Mouse (Mus musculus): ENCODE data around the gene Kiz.

The Kiz gene

DNA sequence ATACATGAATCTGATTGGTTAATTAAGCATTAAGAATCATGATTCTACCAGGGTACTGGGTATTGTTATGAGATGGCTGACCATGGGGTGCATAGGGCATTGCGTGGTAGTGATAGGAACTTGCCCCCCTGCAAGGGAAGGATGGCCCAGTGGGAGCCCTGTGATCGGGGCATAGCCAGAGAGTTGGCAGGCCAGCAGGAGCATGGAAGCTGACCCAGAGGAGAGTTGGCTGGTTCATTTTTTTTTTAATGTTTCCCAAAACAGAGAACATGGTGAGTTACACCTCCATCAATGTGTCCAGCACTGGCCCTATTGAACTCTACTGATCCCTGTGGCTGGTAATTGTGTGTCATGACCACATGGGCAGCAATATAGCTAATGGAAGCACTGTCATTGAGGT is 127.1 kb downstream of the Kiz start:
- DNase-seq (ENCODE audit: low spot score): no peak

DNA sequence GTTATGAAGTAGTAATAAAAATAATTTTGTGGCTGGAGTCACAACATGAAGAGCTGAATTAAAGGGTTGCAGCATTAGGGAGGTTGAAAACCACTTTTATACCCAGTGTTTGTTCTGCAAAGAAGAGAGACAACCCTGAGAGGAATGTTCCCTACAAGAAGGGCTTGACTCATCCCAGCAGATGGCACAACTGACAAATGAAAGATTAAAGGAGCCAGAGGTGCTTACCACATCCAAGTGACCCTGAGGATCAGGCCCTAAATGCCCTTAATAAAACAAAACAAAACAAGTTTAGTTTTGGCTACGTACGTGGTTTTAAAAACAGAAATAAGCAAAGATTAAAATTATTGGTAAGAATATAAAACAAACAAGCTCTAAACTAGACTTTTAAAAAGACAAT is 129.2 kb downstream of the Kiz start:
- DNase-seq (ENCODE audit: low spot score): no peak

DNA sequence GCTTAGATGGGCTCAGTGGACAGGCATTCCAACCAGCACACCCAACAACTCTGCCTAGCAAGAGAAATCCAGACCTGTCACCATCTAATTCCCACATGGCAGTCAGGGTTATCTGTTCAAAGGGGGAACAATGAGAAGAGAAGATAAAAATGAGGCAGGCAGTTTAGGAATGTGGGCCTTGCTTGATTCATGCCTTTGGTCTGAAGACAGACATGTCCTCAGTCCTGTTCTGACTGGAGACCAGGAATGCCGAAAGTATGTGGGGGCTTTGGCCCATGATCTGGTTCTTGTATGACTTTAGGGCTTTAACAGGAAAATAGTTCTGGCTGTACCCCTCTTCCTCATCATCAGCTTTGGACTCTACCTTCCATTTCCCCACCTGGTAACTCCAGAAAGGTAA is 130.1 kb downstream of the Kiz start:
- no peak for DNase-seq (ENCODE audit: low spot score)

DNA sequence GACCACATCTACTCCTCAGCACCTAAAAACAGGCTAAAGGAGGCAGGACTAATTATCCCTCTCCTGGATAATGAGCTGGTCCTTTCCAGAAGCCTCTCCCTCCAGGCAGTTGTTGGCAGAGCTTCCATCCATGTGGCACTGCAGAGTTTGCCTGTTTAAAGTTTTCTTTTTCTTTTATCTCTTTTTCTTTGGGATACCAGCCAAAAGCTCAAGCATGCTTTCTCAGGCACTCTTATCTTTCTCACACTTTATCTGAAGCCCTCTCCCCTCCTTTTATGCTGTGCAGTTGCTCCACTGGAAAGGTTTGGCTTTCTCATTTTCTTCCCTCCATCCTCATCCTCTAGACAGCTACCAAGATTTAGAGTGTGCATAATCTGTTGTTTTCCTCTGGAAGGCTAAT is 130.8 kb downstream of the Kiz start:
- DNase-seq (ENCODE audit: low spot score): no peak

DNA sequence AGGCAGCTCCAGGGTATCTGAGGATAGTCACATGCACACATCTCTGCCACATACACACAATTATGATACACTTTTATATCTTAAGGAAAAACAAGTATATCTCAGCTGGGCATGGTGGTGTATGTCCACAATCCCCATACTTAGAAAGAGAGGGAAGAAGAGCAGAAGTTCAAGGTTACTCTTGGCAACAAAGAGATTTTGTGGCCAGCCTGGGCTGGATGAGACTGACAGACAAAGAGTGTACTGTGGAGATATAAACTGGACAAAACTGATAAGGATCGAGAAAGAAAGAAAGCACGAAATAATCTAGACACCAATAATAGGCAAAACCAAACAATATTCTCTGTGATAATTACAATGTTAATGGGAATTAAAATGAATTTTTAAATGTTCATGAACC is 151.6 kb downstream of the Kiz start:
- no peak for DNase-seq (ENCODE audit: low spot score)

DNA sequence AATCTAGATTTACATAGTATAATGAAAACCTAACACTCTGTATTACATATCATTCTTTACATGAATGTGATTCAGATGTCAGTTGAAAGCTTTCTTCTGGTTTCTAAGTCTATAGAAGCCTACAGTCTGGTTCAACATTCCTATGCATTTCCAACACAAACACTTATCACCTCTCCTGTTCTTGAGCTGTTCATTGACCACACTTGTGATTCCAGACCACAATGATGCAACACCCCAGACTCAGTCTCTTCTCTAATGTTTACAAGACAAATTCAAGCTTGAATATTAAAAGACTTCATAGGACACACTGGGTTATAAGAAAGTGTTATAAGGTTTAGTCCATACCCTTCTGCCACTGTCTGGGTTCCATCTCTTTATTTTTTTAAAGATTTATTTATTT is 153.4 kb downstream of the Kiz start:
- no peak for DNase-seq (ENCODE audit: low spot score)

DNA sequence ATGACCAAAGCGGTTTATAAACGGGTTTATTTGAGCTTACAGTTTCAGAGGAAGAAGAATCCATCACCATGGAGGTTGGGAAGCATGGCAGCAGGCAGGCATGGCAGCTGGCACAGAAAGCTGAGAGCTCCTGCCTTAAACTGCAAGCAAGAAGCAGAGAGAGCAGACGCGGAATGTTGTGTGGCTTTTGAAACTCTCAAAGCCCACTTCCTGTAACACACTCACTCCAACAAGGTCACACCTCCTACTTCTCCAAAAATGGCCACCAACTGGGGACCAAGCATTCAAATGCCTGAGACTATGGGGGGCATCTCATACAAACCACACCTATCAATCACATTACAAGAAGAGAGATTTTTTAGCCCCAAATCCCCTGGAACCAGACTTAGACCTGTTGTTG is 154.5 kb downstream of the Kiz start:
- no peak for DNase-seq (ENCODE audit: low spot score)

DNA sequence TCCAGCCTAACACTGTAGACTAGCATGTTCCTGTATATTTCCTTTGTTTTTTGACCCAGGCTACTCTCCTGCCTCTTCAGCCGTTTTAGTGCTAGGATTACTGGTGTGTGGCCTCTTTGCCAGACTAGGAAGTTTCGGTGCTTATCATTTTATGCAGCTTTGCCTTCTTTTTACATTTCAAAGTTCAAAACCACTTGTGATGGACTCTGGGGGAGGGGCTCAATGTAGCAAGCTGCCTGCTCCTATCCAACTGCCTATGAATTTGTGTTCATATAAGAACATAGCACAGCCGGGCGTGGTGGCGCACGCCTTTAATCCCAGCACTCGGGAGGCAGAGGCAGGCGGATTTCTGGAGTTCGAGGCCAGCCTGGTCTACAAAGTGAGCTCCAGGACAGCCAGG is 155.3 kb downstream of the Kiz start:
- no peak for DNase-seq (ENCODE audit: low spot score)

DNA sequence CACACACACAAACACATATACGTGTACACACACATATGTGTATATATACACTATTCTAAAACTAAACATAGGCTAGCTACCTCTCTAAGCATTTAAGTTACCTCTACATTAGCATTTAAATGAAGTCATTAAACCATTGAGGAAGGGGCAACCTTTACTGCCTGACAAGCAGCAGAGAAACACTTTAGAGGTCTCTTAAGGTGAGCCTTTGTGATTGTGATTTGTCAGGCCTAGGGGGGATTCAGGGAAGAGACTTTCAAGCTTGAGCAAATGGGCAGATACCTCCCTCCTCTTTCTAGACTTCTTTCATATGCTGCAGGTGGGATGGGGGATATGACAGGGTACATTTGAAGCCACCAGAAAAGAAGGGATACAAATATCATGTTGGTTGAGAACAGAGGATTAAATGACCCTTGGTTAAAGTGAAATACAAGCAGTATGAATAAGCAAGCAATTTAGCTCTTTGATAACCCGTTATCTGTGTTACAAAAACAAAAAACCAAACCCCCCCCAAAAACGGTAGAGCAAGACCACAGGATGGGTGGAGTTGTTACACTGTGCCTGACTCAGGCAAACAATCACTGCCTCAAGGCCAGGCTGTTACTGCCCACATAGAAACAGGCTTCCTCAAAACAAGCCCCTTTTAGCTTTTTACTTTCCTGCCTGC is 155.9 kb downstream of the Kiz start:
- DNase-seq (ENCODE audit: low spot score): no peak

DNA sequence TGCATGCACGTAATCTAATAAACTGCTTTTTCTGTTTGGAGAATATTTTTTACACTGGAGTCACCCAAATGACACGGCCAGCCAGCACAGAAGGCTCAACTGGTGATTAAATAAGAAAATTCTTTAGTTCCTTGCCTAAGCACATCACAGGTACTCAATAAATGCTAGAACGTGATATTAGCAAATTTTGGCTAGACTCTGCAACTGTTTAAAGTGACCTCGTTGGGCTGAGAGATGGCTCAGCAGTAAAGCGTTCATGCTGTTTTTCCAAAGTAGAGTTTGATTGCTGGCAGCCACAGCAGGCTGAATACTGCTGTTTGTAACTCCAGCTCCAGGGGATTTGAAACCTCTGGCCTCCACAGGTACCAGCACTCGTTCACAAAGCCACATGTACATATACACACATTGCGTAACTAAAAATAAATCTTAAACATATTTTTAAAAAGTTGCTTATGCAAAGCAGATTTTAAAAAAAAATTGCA is 156.5 kb downstream of the Kiz start:
- DNase-seq (ENCODE audit: low spot score): no peak

DNA sequence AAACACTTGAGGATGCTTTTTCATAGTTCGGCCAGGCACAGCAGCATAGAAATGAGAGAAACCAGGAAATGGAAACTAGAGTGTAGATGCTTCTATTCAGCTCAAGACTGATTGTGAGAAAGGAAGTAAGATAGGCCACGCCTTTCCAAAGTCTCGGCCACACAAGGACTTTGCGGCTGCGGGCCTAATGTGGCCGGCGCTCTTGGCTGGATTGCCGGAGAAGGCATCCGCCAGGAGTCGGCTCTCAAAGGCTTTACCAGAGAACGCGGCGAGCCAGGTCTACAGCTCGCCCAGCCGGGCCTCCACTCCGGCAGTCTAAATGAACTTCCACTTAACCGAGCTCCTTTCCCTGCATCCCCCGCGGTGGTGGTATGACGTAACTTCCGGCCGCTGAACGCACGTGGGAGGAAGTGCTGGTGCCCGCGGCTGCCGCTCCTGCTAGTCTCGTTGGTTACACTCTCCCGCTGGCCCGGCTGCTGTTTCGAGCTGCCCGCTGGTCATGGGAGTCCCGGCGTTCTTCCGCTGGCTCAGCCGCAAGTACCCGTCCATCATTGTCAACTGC is 157.0 kb downstream of the Kiz start, which contains the start of gene Xrn2:
Gene Xrn2, plus strand, starts transcription at position 374 of the 562 bp plus-strand sequence.
- DNase-seq (ENCODE audit: low spot score): peak; percentile 92

DNA sequence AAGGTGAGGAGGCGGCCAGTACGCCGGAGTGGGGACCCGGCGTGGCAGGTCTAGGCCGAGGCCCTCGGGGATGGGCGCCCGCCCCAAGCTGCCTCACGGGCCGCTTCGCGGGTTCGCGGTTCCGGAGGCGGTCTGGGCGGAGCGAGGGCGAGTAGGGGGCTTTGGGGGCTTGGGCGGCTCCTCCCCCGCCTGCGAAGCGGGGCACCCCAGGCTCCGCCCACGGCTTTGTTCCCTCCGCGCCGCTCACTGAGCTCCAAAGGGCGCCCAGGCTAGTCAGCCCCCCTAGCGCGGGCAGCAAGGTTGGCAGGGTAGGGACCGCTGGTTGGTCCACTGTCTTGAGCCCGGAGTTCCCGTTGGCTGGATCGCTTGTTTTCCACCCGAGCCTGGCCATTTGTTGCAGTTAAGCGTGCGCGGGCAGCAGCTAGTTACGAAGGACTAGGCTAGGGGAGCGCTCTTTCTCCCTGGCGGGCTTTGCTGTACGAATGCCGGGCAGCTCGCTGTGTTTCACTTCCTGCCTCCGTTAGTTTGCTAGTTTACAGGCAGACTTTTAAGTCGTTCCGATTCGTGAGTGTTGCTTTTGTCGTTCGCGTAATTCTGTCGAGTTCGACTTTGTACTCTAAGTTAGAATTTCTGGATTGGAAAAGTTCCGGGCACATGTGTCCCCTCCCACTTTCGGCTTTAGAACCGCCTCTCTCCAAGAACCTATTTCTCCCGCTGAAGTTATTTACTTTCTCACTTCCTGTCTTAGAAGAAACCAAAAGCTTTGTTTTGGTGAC is 157.7 kb downstream of the Kiz start:
- DNase-seq (ENCODE audit: low spot score): peak; percentile 22

DNA sequence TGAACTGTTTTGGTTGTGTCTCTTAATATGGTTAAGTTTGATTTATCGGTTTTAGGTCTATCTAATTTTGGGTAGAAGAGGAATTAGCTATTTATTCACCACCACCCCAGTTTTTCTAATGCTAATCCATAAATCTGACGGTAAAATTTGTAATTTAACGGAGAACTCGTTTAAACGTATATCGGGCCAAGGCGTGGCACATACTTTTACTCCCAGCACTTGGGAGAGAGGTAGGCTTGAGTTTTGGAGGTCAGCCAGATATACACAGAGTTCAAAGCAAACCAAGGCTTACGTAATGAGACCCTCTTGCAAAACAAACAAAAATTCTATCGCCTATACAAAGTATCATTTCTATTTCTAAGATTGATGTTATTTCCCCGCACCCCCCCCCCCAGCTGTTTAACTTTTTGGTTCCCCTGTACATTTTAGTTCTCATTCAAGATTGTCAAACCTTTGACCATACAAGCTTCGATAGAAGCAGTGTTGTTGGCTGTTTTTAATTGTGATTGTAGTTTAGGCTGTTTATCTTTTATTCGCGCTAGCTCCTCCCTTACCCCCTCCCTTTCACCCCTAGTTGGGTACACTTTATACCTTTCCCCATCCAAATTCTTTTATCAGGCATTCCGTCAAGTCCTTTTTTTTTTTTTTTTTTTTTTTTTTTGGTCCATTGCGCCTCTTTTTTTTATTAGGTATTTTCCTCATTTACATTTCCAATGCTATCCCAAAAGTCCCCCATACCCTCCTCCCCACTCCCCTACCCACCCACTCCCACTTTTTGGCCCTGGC is 158.6 kb downstream of the Kiz start:
- no peak for DNase-seq (ENCODE audit: low spot score)

Measured in layer of hippocampus, adult 9-10 months (tissue).